Mouse (Mus musculus) forebrain, embryonic 16.5 days (tissue): Measurements from ENCODE around the gene Add3. TPM values are rescaled to one million over a fixed set of nuclear protein-coding genes. Genes with fewer than 3 reads are reported as not detected.

ENCODE experiments used
- ATAC-seq: fragments of 200-750 bp; cut with Nextera tagmentation; 2 replicates; pipeline ENCODE4 v1.8.0; 2017; ENCODE audit warnings: mild to moderate bottlenecking, moderate library complexity
- H3K27ac ChIP-seq: fragments of 300-500 bp; sonication (generic); 2 replicates; pipeline ENCODE4 v1.5.1; 2014; ENCODE audit warnings: low read length, control low read depth
- H3K27me3 ChIP-seq: fragments of 300-500 bp; sonication (generic); replicated peaks from 2 replicates; pipeline ENCODE4 v1.6.1; 2014; ENCODE audit warnings: low read length; ENCODE audit not compliant: control insufficient read depth, insufficient read depth
- H3K36me3 ChIP-seq: fragments of 300-500 bp; sonication (generic); 2 replicates; pipeline ENCODE4 v1.6.1; 2014; ENCODE audit not compliant: control insufficient read depth, insufficient read depth
- H3K4me1 ChIP-seq: fragments of 300-500 bp; sonication (generic); replicated peaks from 2 replicates; pipeline ENCODE4 v1.6.1; 2014; ENCODE audit warnings: low read length; ENCODE audit not compliant: control insufficient read depth, insufficient read depth
- H3K4me2 ChIP-seq: fragments of 300-500 bp; sonication (generic); 2 replicates; pipeline ENCODE4 v1.6.1; 2014; ENCODE audit warnings: mild to moderate bottlenecking, low read length, control low read depth
- H3K4me3 ChIP-seq: fragments of 300-500 bp; sonication (generic); replicated peaks from 2 replicates; pipeline ENCODE4 v1.5.1; 2014; ENCODE audit warnings: mild to moderate bottlenecking, low read length, control low read depth
- H3K9ac ChIP-seq: fragments of 300-500 bp; sonication (generic); replicated peaks from 2 replicates; pipeline ENCODE4 v1.6.1; 2014; ENCODE audit warnings: low read depth, low read length, control low read depth
- H3K9me3 ChIP-seq: fragments of 300-500 bp; sonication (generic); 2 replicates; pipeline ENCODE4 v1.6.1; 2016; ENCODE audit warnings: low read length; ENCODE audit not compliant: control insufficient read depth
- WGBS: fragments of 180-500 bp; shearing (Covaris S2); extraction: QIAGEN DNeasy Blood & Tissue Kit; methylation state at CpG from one replicate; pipeline ENCODE4 v1.1.7; 2014; 5-methylcytosine and 5-hydroxymethylcytosine counted together
- polyA plus RNA-seq: library from polyadenylated mRNA; unstranded; fragments of >200 nt; fragmentation: Nextera tagmentation; extraction: Ambion mirVana; gene quantifications from 2 replicates; pipeline ENCODE4 v1.2.1, GENCODE M21; 2015

Add3 gene
- polyA plus RNA-seq, 1 experiment from 2014 or later: 30.6 TPM

DNA sequence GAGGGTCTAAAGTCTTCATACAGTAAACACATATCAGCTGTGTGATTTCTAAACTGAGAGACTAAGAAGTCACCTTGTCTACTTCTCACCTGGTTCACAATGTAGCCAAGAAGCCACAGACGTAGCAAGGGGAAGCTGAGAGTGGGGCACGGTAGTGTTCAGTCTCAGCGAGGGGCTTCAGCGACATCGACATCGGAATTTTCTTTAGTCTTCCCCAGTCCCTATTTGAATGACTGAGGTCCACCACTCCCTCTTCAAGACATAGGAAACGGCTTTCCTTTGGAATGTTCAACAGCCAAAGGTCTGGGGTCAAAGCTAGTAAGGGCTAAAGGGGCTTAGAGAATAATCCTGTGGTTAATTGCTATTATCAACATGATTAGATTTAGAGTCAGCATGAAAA lies 121.8 kb downstream of the Add3 start:
- WGBS: 84% methylated on average over 7 of the region's 7 CpGs
- no peak for ATAC-seq
- Histone ChIP-seq H3K4me1 (no peaks in the 10 kb centered on the region; the same call in 1 of the 2 replicates), H3K27ac (no peak overlapping the region), H3K4me3 (no peak overlapping the region), H3K9ac (no peak overlapping the region), H3K4me2 (no peak overlapping the region), H3K9me3 (no peaks in the 10 kb centered on the region), H3K27me3 (no peaks in the 10 kb centered on the region), H3K36me3 (no peaks in the 10 kb centered on the region)

DNA sequence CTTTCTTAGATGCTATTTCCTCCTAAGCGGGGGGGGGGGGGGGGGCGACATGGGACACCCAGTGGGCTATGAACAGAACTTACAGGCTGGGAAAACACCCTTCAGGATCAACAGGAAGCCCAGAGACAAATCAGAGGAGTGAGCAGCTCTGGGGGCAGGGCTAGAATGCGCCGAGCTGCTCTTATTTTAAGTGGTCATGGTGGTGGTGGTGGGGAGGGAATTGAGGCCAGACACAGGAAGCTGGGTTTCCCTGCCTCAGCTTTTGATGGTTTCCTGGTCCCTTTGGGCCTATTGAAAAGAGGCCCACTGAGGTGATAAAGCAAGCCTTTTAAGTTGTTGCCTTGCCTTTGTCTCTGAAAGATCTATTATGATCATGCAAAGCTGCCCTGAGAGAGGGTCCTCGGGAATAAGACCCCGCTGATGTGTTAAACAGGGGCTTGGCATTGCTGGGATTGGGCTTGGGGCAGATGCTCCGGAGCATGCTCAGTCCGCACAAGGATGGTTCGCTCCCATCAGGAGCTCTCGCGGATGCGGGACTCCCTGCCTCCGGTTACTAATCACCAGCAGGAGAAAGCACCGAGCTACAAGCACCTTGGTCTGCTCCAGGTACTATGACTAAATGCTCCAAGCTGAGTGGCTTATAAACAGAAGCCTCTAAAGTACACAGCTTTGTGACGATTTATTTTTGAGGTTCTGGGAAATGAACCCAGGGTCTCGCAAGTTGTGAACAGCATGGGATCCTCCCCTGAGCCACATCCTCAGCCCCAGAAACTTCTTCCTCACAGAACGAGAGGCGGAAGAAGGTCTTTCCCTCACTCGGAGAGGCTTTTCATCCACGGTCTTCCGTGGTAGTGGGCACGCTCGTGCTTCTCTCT lies 123.9 kb downstream of the Add3 start:
- H3K27ac ChIP-seq: no peak overlapping the region
- no peaks in the 10 kb centered on the region; the same call in 1 of the 2 replicates for H3K4me1 ChIP-seq
- 35% methylated on average over 21 of the region's 23 CpGs for WGBS
- ATAC-seq: no peak
- no peaks in the 10 kb centered on the region for H3K9me3 ChIP-seq
- H3K4me3 ChIP-seq: no peak overlapping the region
- H3K4me2 ChIP-seq: 0 out of 2 replicates have a peak overlapping the region, but pooled peaks have one; percentile 6
- H3K27me3 ChIP-seq: no peaks in the 10 kb centered on the region
- H3K36me3 ChIP-seq: no peaks in the 10 kb centered on the region
- no peak overlapping the region for H3K9ac ChIP-seq

DNA sequence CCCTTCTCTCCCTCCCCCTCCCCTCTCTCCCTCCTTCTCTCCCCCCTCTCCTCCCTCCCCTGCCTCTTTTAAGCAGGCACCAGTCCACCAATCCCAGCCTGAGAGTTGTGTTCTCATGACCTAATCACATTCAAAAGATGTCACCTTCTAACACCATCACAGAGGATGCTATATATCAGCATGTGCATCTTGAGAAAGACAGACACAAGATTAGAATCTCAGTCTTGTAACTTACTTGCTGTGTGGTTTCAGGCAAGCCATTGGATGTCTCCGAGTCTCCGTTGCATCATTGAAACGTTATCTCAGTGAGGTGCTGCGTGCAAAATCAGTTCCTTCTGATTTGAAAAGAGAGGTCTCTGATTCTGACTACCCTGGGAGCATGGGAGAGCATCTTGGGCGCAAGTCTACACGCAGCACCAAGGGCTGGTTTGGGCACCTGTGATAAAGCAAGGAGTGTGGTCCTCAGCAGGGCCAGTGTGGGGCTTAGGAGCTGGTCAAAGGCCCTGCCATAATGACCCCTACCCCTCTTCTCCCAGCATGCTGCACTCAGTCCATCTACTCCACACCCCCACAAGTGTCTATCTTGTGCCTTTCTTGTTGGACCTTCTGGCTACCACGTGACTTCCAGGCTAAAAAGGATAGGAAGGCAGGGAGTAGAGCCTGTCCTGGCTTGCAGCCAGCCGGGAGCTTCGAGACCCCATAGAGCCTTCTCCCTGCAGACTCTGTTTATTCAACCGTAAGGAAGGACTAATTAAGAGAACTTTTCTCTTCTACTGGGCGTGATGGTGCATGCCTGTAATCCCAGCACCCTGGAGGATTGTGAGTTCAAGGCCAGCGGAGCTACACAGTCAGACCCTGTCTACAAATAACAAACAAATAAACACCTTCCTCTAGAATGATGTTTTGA lies 124.8 kb downstream of the Add3 start:
- no peak overlapping the region for H3K27ac ChIP-seq
- 42% methylated on average over 12 of the region's 12 CpGs for WGBS
- no peaks in the 10 kb centered on the region for H3K27me3 ChIP-seq
- no peaks in the 10 kb centered on the region for H3K4me1 ChIP-seq
- H3K9me3 ChIP-seq: no peaks in the 10 kb centered on the region
- H3K9ac ChIP-seq: no peak overlapping the region
- no peak overlapping the region for H3K4me3 ChIP-seq
- no peaks in the 10 kb centered on the region for H3K36me3 ChIP-seq
- no peak overlapping the region for H3K4me2 ChIP-seq
- peak; percentile 20; the same call in 1 of the 2 replicates for ATAC-seq

DNA sequence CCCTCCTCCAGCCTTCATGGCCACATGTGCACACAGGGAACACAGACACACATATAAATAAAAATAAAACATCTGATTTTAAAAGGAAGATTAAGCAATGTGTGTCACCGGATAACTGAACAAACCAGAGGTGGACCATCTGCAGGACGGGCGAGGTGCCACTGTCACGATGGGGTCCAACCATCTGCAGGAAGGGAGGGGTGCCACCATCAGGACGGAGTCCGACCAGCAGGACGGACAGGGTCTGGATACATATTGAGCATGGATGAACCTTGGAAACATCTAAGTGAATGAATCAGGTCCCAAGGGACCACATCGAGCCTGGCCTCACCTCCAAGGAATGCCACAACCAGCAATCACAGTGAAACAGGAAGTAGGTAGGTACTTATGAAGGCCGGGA lies 127.1 kb downstream of the Add3 start:
- Histone ChIP-seq H3K27ac (no peak overlapping the region), H3K27me3 (no peaks in the 10 kb centered on the region), H3K36me3 (no peaks in the 10 kb centered on the region), H3K4me1 (no peaks in the 10 kb centered on the region), H3K4me3 (no peak overlapping the region), H3K9ac (no peak overlapping the region), H3K9me3 (no peaks in the 10 kb centered on the region), H3K4me2 (no peak overlapping the region)
- WGBS: 93% methylated on average over 9 of the region's 9 CpGs
- no peak for ATAC-seq

DNA sequence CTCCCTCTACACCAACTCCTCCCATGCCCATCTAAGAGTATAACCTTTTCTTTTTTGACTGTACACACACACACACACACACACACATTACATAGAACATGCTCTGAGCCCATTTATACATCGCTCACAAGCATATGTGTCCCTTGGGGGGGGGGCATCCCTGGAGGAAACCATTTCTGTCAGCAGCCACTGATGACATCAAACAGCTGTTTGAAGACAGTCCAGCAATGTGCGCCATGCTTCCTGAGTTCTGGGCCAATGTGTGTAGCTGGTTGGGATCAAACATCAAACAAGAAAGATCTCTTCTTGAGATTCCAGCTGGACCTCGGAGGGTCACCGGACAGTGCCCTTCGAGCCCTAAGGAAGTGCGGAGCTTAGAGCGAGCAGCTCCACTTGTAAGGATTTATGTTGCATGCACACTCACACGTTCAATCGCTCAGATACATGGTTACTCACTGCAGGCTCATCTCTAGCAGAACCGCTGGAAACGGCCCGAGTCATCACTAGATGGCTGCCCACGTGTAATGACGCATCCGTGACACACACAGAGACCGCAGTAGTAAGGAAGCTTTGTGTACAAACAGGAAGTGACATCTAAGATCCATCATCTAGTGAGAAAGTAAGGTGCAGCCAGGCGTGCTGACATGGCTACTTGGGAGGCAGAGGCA lies 132.9 kb downstream of the Add3 start:
- ATAC-seq: no peak
- WGBS: 93% methylated on average over 17 of the region's 17 CpGs
- H3K36me3 ChIP-seq: no peaks in the 10 kb centered on the region
- H3K4me1 ChIP-seq: no peaks in the 10 kb centered on the region
- no peak overlapping the region for H3K4me3 ChIP-seq
- no peak overlapping the region for H3K4me2 ChIP-seq
- H3K9me3 ChIP-seq: no peaks in the 10 kb centered on the region
- H3K9ac ChIP-seq: no peak overlapping the region
- H3K27me3 ChIP-seq: no peaks in the 10 kb centered on the region
- no peak overlapping the region for H3K27ac ChIP-seq

DNA sequence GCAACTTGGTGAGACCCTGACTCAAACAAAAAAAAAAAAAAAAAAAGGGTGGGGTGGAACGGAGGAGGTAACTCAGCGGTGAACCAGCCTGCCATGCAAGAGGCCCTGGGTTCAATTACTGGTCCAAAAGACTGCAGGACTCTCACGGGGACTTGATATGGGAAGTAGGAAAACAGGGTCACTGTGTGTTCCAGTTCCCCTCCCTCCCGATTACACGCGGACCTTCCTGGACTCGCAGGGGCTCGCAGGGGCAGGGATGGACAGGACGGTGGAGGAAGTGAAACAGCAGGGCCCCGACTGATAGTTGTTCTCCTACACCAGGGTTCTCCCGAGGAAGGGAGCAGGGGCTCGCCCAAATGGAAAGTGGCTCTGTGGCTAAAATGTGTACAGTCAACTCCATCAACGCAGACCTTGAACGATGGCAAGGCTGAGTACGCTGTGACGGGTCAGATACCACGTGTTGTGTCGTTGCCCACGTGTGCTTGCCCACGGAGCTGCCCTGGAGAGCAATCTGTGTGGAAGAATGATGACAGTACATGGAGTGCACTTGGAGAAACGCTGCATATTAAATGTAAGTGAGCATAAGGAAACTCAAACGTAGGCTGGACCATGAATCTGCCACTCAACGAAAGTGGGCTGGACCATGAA lies 133.7 kb downstream of the Add3 start:
- Histone ChIP-seq H3K9ac (no peak overlapping the region), H3K9me3 (no peaks in the 10 kb centered on the region), H3K27me3 (no peaks in the 10 kb centered on the region), H3K4me3 (no peak overlapping the region), H3K4me1 (no peaks in the 10 kb centered on the region), H3K4me2 (no peak overlapping the region), H3K27ac (no peak overlapping the region), H3K36me3 (no peaks in the 10 kb centered on the region)
- WGBS: 89% methylated on average over 23 of the region's 23 CpGs
- no peak for ATAC-seq

DNA sequence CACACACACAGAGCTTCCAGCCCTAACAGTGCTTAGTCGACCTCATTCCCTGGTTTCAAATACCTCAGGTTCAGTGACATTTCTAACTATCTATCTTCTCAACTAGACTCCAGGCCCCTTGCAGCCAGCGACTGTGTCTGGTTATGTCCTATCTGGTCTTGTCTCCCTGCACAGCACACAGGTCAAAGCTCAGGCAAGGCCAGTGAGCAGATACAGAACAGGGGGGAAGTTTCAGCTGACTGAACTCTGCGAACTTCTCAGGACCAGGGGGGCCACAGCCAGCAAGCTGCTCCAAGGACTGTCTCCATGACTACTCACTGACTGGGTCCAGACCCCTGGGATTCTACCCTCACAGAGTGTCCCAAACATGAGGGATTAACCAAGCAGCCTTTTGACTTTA lies 135.0 kb downstream of the Add3 start:
- ATAC-seq: no peak
- Histone ChIP-seq H3K9me3 (no peaks in the 10 kb centered on the region), H3K4me3 (no peak overlapping the region), H3K9ac (no peak overlapping the region), H3K4me2 (no peak overlapping the region), H3K27me3 (no peaks in the 10 kb centered on the region), H3K27ac (no peak overlapping the region), H3K36me3 (no peaks in the 10 kb centered on the region), H3K4me1 (no peaks in the 10 kb centered on the region)
- WGBS: 45% methylated on average over 3 of the region's 3 CpGs

DNA sequence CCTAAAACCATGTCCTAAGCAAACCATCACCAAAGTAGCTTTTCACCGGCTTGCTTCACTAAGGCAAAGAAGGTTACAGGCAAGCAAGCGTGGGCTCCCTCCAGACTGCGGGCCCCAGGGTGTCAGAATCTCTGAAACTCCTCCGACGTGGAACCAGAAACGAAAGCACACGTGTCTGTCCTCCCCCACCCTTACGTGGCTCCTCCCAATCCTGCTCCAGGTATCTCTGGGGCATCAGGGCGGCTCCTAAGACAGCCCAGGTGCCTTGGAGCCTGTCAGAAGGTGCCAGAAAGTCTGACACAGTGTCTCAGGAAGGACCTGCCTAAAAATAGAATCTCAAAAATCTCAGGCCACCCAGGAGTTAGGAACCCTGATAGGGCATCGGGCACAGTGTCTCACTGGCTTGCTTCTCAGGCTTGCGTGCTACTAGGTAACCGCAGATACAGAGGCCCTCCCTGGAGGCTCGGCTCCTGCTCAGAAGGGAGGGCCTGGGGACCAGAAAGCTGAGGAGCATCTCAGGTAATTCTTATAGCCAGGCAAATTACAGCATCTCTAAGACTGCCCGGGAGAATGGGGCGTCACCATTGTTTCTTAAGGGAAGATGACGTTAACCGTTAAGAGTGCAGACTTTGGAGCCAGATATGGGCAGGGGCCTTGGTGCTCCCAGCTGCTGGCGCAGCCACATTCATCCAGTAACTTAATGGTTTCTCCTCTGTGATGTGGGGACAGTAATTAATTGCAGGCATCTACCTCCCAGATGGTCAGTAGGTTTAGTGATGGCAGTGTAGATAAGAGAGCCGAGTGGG lies 136.9 kb downstream of the Add3 start:
- H3K9me3 ChIP-seq: no peaks in the 10 kb centered on the region
- no peaks in the 10 kb centered on the region for H3K4me1 ChIP-seq
- no peak for ATAC-seq
- no peaks in the 10 kb centered on the region for H3K36me3 ChIP-seq
- no peak overlapping the region for H3K27ac ChIP-seq
- no peak overlapping the region for H3K4me2 ChIP-seq
- H3K9ac ChIP-seq: no peak overlapping the region
- WGBS: 80% methylated on average over 19 of the region's 19 CpGs
- no peak overlapping the region for H3K4me3 ChIP-seq
- H3K27me3 ChIP-seq: no peaks in the 10 kb centered on the region
